Mouse (Mus musculus) neutrophil, adult 5-6 weeks (primary cell): ENCODE results near the gene Lrig1. TPM values are rescaled to one million over a fixed set of nuclear protein-coding genes. Genes with fewer than 3 reads are reported as not detected.
A peak's percentile ranks its signal among the peaks of the same experiment; 100 is the strongest.

Experiments used
- ATAC-seq: fragments of 151-379, 151-347 bp; 2 replicates; pipeline ENCODE4 v1.8.0; 2017; ENCODE audit warnings: mild to moderate bottlenecking, moderate TSS enrichment; ENCODE audit not compliant: insufficient number of reproducible peaks, poor library complexity, low FRiP score, severe bottlenecking; ENCODE audit errors: extremely low read depth
- total RNA-seq: library from RNA; stranded (forward); fragments of 200-1000 nt; gene quantifications from 2 replicates; pipeline ENCODE4 v1.2.3, GENCODE M21; 2017

Lrig1 gene
- total RNA-seq, 1 experiment from 2014 or later = 1.9 TPM

DNA sequence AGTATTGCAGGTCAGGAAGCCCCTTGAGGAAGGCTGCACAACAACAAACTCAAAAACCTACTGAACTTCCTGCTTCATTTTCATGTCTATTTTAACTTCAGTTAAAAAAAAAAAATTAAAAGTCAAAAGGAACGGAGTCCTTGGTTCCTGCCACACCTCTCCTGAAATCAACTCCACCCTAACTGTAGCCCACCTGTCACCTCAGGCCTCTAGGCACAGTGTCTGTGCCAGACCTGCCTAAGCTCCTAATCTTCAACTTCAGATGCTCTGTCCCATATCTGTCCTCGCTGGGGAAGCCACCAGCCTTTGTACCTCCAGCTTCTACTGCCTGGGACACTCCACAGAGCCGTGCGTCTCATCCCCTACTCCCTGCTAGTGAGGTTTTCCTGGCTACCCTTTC is 65.7 kb downstream of the Lrig1 start:
- no peak for ATAC-seq

DNA sequence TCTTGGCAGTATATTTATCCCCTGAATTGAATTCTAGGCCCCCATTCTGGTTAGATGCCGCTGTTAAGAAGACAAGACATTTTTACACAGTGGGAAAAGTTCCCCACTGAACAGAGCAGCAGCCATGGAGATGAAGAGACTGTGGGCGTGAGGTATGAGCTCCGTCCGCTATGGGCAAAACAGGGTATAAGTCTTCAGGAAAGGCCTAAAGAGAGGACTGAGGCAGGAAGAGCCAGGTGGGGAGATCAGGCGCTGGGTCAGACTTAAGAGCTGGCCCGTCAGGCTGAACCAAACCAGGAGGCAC is 68.2 kb downstream of the Lrig1 start:
- ATAC-seq = no peak

DNA sequence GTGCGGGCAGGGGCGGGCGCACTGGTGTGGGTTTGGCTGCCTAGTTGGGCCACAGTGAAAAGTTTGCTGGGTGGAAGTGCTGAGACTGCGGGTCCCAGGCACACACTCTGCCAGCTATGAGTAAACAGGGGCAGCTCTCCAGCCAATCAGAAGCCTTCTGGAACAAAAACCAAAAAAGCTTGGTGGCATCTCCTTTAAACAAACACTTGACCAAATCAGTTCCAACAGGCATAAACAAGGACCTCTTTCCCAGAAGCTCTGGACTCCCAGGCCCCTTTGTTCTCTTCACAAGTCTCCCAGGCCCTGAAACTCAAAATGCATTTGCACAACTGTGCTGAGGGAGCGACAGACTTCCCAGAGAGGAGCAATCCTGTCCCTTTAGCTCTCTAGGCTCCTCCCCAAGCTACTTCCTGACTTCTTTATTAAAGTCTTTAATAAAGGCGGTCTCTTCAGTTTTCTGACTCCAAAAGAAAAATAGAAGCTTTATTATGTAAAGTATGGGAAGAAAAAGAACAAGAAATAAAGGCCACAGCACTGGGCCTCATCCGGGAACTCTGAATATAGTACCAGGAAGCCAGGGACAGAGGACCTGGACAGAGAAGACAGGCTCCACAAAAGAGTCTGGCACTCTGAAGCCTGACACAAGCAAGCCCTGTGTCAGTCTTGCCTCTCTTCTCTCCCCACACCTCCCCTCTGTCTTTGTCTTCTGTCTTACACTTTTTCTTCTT is 68.7 kb downstream of the Lrig1 start:
- no peak for ATAC-seq

DNA sequence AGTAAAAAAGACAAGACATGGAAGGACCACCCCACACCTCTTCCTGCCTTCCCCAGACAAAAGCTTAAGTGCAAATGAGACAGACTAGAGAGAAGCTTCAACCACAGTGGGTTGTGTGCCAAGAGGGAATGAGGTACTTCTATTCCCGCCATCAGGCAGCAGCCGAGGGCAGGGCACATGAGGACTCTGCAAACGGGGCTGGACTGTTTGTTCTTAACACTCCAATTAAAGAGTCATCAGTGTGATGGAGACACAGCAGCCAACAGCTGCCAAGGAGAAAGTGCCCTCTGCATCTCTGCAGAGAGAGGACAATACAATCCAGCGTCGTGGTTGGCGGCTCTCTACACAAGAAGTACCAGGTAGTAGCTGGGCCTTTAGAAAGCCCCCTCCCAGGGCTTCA is 71.2 kb downstream of the Lrig1 start:
- ATAC-seq = no peak

DNA sequence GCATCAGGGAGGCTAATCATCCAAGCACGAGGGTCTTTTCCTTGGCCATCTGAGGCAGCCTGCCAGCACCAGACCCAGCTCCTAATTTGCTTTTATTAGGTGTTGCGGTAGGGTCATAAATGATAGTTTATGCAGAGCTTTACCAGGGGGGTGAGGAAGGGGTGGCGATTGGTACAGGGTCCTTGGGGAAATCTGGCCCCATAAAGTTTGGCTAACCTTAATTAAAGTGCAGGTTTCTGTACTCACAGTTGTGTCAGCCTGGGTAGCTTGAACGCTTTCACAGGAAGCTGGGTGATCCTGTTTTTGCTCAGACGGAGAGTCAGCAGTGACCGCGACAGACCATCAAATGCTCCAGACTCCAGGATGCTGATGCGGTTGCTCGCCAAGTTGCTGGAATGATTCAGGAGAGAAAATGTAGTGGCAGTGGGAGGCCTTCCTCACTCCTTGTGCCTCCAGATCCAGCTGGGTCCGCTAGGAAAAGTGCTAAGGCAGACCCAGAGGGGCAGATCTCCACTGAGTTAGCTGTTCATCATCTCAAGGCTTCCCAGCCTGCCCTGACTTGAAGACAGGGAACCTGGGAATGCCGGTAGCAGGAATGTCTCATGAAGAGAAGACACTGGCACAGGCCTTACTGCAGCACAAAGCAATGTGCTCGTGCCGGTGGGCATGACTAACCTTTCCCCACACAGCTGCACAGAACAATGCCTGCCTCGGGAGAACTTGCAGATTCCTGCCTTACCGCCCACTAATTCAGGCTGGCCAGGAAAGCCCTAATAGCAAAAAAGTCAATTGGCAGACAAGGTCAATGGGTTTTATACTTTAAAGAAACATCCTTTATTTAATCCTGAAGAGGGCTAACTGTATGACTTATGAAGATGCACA is 72.0 kb downstream of the Lrig1 start:
- no peak for ATAC-seq

DNA sequence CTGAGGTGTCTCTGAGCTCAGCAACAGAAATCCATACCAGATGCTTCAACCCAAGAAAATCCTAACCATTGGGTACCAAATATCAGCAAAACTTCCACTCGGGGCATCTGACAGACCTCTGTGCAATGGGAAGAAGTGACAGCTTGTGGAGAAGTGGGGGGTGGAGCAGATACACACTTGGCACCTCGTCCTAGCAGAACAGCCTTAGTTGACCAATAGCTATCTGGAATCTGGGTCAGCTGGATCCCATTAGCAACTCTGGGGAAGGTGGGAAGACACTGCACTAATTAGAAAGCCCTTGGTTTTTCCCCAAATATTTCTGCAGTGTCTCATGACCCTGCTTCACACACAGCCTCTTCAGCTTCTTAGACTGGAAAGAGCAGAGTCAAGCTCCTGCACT is 73.2 kb downstream of the Lrig1 start:
- no peak for ATAC-seq

DNA sequence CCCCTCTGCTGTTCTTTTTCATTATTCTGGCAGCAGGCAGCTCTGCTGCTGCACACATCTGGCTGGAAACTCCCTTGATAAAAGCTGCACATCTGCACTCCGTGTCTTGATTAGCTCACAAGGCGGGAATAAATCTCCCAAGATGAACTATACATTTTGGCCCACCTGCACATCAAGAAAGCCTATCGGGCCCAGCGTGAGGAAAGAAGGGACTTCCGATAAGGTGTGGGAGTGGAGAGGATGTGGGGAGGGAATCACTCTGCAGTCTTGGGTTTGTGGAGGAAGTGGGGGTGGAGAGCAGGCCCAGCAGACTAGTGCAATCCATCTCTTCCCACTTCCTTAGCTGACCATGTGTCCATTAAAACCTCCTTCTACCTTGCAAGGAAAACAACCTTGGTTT is 74.1 kb downstream of the Lrig1 start:
- no peak for ATAC-seq

DNA sequence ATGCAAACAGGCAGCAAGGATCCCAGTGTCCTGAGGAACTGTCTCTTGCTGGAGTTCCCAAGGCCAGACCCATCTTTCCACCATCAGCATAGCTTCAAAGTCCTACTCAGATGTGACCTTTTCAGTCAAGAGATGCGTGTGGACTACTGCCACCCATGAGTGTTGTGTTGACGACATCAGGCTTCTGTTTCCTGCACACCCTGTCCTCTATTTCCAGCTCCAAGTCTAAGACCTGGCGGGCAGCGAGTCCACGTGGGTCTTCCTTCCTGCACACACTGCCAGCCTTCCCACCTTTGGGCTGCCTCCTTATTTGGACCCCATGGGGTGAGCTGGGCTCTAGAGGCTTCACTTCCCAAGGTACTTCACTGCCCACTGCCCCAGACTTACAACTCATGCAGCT is 75.4 kb downstream of the Lrig1 start:
- ATAC-seq = no peak

DNA sequence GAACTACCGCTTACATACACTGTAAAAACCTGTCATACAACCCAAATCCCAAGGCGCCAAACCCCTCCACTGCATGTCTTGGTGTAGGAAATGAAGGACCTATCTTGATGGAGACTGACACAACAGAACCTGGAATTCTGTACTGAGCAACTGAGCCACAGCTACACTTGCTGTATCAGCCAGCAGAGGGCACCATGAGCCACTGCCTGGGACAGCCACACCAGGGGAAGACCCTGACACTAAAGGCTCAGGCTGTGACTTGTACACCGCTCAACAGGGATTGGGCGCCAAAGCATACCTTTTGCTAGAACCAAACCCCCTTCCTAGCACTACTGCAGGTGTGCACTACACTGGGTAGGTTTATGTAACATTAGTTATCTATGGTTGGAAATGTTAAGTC is 77.0 kb downstream of the Lrig1 start:
- peak; percentile 40 for ATAC-seq

DNA sequence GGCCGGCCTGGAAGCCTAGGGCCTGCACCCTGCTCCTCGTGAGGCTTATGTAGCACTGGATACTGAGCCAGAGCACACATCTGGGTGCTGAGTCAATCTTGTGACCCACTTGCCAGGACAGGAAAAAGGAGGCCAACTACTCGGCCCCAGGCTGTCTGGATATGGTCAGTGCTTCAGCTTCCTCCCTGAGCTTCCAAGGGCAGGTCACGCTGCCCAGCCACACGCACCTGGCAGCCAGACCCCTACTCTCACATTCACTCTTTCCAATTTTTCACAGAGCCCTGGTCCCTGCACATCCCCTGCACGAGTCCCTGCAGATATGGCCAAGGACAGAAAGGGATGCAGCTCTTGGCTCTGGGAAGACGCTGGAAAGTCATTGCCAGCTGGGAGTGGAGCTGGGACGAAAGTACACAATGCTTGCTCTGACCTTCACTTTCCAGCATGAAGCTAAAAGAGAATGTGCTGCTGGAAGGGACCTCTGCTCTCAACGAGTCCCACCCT is 79.1 kb downstream of the Lrig1 start:
- ATAC-seq = no peak

DNA sequence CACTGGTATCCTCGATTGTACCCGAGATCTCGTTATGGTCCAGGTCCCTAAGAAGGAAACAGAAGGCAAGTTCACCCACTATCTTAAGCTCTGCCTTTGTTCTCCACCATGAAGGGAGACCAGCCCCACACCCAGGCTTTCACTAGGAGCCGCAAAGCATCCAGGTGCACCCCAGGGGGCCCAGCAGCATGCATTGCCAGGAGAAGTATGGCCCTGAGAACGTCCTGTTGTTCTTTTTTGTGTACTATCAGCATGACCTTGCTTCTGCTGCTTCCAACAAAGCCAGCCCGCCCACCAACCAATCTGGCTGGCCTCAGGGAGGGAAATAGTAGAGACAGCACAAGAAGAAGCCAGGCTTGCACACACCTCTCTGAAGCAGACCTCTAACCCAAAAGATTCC is 79.7 kb downstream of the Lrig1 start:
- ATAC-seq = no peak

DNA sequence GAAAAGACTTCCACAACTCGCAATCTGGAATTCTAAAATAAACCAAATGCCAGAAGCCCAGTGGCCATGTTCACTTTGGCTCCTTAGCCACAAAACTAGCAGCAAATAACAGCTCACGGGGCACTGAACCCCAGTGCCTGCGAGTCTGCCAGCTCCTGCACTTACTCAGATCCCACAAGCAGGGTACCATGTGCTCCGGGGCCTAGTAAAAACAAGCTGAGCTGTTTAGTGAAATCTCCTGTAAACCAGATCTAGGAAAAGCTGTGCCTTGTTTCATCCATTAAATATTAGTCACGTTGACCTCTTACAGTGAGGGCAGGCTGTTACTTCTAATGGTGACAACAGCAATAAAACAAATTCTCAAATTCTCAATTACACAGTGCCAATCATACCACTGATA is 81.3 kb downstream of the Lrig1 start:
- ATAC-seq = no peak

DNA sequence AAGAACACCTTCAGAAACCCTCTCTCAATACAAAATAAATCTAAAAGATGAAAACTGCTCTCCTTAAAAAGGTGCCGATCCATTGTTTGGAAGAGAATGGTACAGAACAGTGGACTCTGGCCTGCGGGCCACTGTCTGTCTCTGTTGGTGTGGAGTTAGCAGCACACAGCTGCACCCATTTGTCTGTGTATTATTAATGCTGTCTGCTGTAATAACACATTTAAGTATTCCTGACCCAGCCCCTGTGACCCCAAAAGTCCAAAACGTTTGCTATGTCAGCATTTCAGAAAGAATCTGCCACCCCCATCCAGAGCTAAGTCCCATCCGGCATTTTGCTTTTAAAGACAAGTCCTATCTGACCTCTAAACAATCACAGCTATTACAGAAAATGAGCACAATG is 84.0 kb downstream of the Lrig1 start:
- no peak for ATAC-seq

DNA sequence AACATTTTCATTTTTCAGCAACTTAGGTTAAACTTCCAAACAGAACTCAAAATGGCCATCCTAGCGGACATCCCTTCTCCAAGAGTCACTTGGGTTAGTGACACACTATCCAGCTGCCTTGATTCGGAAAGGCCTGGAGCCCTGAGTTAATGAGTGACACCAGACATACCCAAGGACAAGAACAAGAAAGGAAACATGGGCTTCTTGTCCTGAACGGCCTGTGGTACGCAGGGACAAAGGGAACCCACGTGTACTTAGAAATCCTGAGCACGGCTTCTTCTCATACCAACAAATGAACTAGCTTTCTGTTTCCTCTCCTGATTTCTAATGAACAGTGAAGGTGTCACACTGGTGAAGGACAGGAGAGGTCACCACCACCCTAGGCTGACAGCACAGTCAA is 85.6 kb downstream of the Lrig1 start:
- no peak for ATAC-seq

DNA sequence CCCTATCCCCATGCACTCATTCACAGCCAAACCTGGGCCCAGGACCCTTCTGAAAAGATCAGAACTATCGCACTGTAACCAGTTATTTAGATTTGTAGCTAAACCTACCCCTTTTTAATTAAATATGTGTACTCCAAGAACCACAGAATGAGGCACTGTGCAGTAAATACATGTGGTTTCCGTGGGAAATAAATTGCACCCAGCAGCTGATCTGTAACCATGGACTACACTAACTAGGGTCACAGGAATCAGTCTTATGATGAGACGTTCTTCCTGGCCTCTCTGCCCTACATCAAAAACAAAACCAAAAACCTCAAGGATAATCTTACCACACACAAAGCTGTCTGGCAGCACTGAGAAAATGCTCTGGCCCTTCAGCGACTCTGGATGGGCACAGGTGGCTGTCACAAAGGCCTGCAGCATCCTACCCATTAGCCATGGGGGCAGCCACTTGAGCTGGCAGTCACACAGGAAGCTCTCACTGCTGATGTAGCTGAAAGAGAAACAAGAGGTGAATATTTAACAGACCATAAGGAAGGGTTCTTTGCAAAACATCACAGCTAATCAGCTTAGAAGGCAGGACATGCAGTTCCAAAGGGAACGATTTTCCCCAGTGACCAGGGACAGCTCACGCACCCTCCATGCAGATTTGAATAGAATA is 86.6 kb downstream of the Lrig1 start:
- ATAC-seq = no peak

DNA sequence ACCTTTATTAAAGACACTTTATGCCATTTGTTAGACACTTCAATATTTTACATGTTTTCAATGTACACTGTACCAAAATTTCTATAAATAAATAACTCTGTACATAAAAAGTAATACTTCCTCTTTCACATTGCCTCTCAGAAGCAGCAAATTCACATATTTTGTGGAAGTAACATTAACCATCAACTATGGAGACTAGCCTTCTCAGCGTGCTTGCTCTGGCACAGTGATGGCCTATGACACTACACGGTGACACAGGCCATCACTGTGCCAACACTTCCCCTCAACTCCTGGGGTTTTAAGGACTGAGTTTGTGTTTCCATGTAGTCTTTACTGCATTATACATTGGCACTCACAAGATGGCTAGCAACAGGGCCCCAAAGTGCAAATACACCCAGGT is 95.4 kb downstream of the Lrig1 start:
- peak; percentile 38; the same call in 1 of the 2 replicates for ATAC-seq

DNA sequence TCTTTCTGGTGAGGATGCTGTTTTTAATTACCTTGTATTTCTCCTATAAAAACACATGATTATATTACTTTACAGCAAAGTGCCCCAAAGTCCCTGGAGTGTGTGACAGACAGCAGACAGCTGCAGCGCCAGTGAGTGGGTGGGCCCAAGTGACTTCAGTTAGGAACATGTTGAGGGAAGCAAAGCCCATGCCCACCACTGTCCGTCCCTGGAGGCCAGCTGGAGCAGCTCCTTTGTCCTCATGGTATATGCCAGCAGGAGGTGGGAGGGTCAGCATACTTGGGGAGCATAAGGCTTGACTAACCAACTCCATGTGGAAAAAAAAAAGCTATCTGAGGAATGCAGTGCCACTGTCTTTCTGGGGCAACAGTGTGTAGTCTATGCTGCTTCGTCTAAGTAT is 95.9 kb downstream of the Lrig1 start:
- no peak for ATAC-seq

DNA sequence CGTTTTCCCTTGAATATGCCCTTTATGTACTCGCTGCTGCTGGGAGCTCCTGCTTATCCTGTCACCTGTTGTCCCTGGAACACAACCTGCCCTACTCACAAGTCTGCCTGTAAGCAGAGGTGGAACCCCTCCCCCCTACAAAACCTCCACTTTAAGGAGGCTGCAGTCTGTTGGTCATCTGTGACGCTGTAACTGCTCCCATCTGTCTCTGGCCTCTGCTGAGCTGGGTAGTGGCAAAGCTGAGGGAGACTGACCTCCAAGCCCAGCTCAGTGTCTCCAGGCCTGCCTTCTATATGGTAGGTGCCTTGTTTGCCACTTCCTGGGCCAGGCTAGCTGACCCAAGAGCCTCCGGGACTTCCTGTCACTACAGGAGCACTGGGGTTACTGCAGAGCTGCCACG is 98.1 kb downstream of the Lrig1 start:
- peak; percentile 9; the same call in 1 of the 2 replicates for ATAC-seq

DNA sequence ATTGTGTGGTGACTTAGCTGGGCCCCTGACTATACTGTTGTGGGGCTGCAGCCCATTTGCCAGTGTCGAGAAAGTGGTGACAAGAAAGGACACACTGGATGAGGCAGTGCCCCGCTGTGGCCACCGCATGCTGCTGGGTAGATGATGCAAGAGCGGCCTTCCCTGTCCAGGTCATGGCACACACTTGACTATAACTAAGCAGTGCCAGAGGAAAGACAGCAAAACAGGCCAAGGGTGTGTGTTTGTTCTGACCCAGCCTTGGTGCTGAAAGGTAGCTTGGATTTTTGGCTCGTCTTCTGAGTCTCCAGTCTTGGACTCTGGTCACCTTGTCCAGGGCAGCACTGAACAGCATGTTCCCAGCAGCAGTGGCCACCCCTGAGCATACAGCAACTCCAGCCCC is 98.9 kb downstream of the Lrig1 start:
- ATAC-seq = 0 out of 2 replicates have a peak, but pooled peaks have one; percentile 6

DNA sequence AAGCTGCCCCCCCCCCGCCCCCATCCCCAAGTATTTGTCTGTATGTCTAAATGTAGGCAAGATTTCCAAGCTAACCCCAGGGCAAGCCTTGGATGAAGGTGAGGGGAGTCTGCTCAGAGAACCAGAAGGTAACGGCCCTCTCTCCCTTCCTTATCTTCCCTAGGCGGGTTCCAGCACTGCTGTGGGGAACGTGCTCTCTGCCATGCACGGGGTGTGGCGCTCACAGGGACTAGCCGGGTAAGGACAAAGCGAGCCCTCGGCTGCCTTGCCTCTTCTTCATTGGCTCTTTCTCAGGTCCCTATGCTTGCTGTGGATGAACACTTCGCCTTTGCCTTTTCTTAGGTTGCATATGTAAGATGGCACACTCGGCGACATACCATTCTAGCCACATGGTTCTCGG is 100.9 kb downstream of the Lrig1 start:
- no peak for ATAC-seq
